Mouse (Mus musculus): ENCODE measurements around the gene Prdx2. TPM values are rescaled to one million over a fixed set of nuclear protein-coding genes. Genes with fewer than 3 reads are reported as not detected.

The Prdx2 gene
- polyA plus RNA-seq, 1 experiment from 2014 or later = 590 TPM

DNA sequence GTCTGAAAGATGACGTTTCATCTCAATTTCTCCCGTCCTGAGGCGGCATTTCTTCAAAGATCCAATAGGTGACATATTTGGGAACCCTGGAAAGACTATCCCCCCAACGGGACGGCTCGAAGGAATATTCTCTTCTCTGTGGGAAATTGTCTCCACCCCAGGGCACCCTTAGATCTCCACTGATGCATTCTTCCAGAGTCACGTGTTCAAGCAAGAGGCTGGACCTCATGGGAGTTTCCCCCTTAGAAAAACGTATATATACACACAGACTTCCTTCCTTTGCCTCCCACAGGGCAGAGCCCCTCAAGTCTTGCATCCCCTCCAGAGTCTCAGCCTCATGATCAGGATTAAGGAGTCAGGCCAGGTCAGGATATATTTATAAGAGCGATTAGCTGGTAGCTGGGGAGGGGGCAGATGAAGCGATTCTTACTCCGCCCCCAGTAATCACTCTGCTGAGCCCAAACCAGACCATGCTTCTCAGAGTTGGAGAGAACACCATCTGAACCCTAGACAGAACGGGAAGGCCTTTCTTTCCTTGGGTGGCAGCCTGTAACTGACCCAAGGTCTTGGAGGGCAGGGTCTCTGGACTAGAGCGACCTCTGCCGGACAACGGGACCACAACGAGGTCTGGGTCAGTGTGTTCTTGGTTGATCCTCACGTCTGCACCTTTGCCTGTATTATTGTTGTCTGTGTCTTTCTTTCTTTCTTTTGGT lies 22.7 kb upstream of the Prdx2 start, which contains the start of gene Rtbdn:
Gene Rtbdn, plus strand, starts transcription at position 464 of the 713 bp plus-strand sequence.
- Histone ChIP-seq H3K4me1 (ENCODE audit: control insufficient read depth, insufficient read depth, low read length) (peaks cover 13% of the 10 kb centered on the region), H3K27ac (ENCODE audit: low read length) (no peak within 1 kb of the TSS), H3K9ac (ENCODE audit: low read depth, low read length) (no peak within 1 kb of the TSS; the same call in 1 of the 2 replicates), H3K36me3 (ENCODE audit: control insufficient read depth, insufficient read depth, low read length) (no peaks in the 10 kb centered on the region), H3K4me2 (ENCODE audit: low read depth, low read length) (peak within 1 kb of the TSS; percentile 73), H3K27me3 (replicated peaks; ENCODE audit: control insufficient read depth, insufficient read depth, low read length) (peaks cover 52% of the 10 kb centered on the region), H3K9me3 (ENCODE audit: control insufficient read depth, low read length) (no peaks in the 10 kb centered on the region), H3K4me3 (ENCODE audit: low read length) (peak within 1 kb of the TSS; percentile 43)
- 0 out of 2 replicates have a peak, but pooled peaks have one; percentile 13 for ATAC-seq
- WGBS = 12% methylated on average over 17 of the region's 17 CpGs

DNA sequence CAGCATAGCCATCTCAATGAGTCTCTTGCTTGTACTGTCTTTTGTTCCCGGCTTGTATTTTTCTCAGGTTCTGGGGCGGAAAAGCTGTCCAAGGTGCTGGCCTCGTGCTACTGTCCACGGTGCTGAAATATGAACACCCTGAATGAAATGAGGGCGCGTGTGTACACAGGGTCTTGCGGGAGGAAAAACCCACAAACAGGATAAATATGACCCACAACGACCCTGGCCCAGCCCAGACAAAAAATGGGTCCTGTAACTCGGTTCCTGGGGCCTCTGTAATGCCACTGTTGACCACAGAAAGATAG lies 22.2 kb upstream of the Prdx2 start:
- Histone ChIP-seq H3K27ac (ENCODE audit: low read length) (no peak overlapping the region), H3K4me1 (ENCODE audit: control insufficient read depth, insufficient read depth, low read length) (peaks cover 13% of the 10 kb centered on the region), H3K4me3 (ENCODE audit: low read length) (no peak overlapping the region), H3K4me2 (ENCODE audit: low read depth, low read length) (no peak overlapping the region), H3K9me3 (ENCODE audit: control insufficient read depth, low read length) (no peaks in the 10 kb centered on the region), H3K36me3 (ENCODE audit: control insufficient read depth, insufficient read depth, low read length) (no peaks in the 10 kb centered on the region), H3K9ac (ENCODE audit: low read depth, low read length) (no peak overlapping the region), H3K27me3 (replicated peaks; ENCODE audit: control insufficient read depth, insufficient read depth, low read length) (peaks cover 52% of the 10 kb centered on the region)
- ATAC-seq = peak; percentile 38; the same call in 1 of the 2 replicates
- WGBS = 13% methylated on average over 9 of the region's 9 CpGs

DNA sequence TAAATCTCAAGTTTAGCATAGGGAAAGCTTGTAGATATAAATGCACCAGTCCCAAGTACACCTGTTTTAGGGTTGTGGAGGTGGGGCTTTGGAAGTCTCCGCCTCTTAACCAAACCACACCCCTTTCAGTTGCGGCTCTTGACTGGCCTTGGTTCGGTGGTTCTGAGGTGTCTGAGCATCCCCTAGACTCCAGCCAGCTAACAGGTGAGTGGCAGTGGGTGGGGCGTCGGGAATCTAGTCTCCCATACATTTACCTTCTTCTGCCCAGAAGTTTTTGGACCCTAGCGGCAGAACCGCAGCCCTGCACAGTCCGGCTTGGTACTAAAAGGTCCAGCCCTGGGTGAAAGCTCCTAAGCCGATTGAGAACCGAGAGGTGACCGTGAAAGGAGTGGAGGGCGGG lies 19.6 kb upstream of the Prdx2 start:
- Histone ChIP-seq H3K4me2 (ENCODE audit: low read depth, low read length) (no peak overlapping the region), H3K9ac (ENCODE audit: low read depth, low read length) (no peak overlapping the region)

DNA sequence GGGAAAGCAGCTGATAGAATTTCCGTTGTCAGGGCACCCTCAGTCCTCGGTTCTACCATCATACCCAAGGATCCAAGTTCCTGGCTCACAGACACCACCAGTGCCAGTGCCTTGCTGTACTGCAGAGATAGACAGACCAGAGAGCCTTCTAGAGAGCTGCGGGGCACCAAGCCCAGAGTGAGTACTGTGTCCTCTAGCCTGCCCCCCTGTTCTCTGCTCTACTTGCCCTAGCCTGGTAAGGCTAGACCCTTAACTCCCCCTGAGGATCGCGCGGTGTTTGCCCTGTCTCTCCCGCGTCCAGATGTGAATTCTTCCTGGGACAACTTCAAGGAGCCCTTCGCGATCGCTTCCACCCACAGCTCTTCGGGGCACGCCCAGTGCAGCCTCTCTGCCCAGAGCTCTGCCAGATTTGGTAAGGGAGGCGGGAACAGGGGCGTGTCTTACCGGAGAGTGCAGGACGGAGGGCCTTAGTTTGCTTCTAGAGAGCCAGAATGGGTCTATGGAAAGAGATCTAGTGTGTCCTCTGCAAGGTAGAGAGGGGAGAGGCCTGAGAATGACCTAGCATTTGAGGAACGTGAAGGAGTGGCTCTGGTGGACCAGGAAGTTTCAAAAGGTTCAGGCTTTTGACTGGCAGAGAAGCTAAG lies 16.7 kb upstream of the Prdx2 start:
- Histone ChIP-seq H3K4me2 (ENCODE audit: low read depth, low read length) (peak overlapping the region; percentile 37), H3K4me3 (ENCODE audit: low read length) (0 out of 2 replicates have a peak overlapping the region, but pooled peaks have one; percentile 11), H3K9me3 (ENCODE audit: control insufficient read depth, low read length) (no peaks in the 10 kb centered on the region), H3K9ac (ENCODE audit: low read depth, low read length) (no peak overlapping the region), H3K36me3 (ENCODE audit: control insufficient read depth, insufficient read depth, low read length) (no peaks in the 10 kb centered on the region; the same call in 1 of the 2 replicates), H3K4me1 (ENCODE audit: control insufficient read depth, insufficient read depth, low read length) (no peaks in the 10 kb centered on the region), H3K27ac (ENCODE audit: low read length) (no peak overlapping the region), H3K27me3 (replicated peaks; ENCODE audit: control insufficient read depth, insufficient read depth, low read length) (peaks cover 11% of the 10 kb centered on the region; the same call in 1 of the 2 replicates)
- peak; percentile 75 for ATAC-seq
- WGBS = 7% methylated on average over 18 of the region's 18 CpGs

More for the DNA sequence above, 19.6 kb upstream of the Prdx2 start:
- no peaks in the 10 kb centered on the region for H3K9me3 ChIP-seq (ENCODE audit: control insufficient read depth, low read length)
- H3K27me3 ChIP-seq (replicated peaks; ENCODE audit: control insufficient read depth, insufficient read depth, low read length) = peaks cover 36% of the 10 kb centered on the region
- H3K27ac ChIP-seq (ENCODE audit: low read length) = no peak overlapping the region
- no peak overlapping the region for H3K4me3 ChIP-seq (ENCODE audit: low read length)
- no peak for ATAC-seq
- no peaks in the 10 kb centered on the region for H3K36me3 ChIP-seq (ENCODE audit: control insufficient read depth, insufficient read depth, low read length)
- WGBS = 26% methylated on average over 12 of the region's 12 CpGs
- peaks cover 9% of the 10 kb centered on the region for H3K4me1 ChIP-seq (ENCODE audit: control insufficient read depth, insufficient read depth, low read length)

DNA sequence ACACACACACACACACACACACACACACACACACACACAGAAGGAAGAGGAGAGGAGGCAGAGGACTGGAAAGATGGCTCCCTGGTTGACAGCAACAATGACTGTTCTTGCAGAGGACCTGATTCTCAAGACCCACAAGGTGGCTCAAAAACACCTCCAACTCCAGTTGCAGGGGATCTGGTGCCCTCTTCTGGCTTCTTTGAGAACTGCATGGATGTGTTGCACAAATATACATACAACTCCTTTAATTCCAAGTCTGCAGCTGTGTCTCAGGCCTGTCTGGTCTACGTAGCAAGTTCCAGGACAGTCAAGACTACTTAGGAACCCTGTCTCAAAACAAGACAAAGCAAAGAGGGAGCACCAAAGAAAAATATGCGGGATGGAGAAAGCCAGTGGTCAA lies 12.6 kb upstream of the Prdx2 start:
- peaks cover 2% of the 10 kb centered on the region; the same call in 1 of the 2 replicates for H3K36me3 ChIP-seq (ENCODE audit: control insufficient read depth, insufficient read depth, low read length)
- no peak for ATAC-seq
- H3K27me3 ChIP-seq (replicated peaks; ENCODE audit: control insufficient read depth, insufficient read depth, low read length) = no peaks in the 10 kb centered on the region; the same call in 1 of the 2 replicates
- H3K27ac ChIP-seq (ENCODE audit: low read length) = no peak overlapping the region
- H3K4me1 ChIP-seq (ENCODE audit: control insufficient read depth, insufficient read depth, low read length) = no peaks in the 10 kb centered on the region
- no peak overlapping the region for H3K4me3 ChIP-seq (ENCODE audit: low read length)
- WGBS = 48% methylated on average over 2 of the region's 2 CpGs
- no peak overlapping the region for H3K4me2 ChIP-seq (ENCODE audit: low read depth, low read length)
- no peaks in the 10 kb centered on the region for H3K9me3 ChIP-seq (ENCODE audit: control insufficient read depth, low read length)
- no peak overlapping the region for H3K9ac ChIP-seq (ENCODE audit: low read depth, low read length)

DNA sequence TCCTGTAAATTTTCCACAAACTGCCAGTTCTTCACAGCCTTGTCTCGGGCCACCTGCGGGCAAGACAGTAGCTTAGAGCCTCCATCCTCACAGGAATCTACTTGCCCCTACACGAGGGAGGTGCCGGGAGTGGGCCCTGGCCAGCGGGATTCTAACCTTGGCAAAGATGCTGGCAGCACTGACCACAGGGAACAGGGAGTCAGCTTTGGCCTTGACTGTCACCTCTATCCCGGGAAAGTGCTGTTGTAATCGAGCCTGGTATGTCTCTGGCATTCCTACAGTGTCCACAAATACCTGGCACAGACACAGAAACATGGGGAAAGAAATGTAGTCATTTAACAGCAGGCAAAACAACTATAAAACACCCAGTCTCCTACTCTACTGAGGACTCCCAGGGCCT lies 9.6 kb upstream of the Prdx2 start:
- 91% methylated on average over 7 of the region's 7 CpGs for WGBS
- peaks cover 1% of the 10 kb centered on the region for H3K4me1 ChIP-seq (ENCODE audit: control insufficient read depth, insufficient read depth, low read length)
- peaks cover 4% of the 10 kb centered on the region; the same call in 1 of the 2 replicates for H3K36me3 ChIP-seq (ENCODE audit: control insufficient read depth, insufficient read depth, low read length)
- no peak overlapping the region for H3K4me2 ChIP-seq (ENCODE audit: low read depth, low read length)
- no peak overlapping the region for H3K27ac ChIP-seq (ENCODE audit: low read length)
- no peak for ATAC-seq
- no peak overlapping the region for H3K9ac ChIP-seq (ENCODE audit: low read depth, low read length)
- no peaks in the 10 kb centered on the region for H3K27me3 ChIP-seq (replicated peaks; ENCODE audit: control insufficient read depth, insufficient read depth, low read length)
- H3K4me3 ChIP-seq (ENCODE audit: low read length) = no peak overlapping the region
- no peaks in the 10 kb centered on the region for H3K9me3 ChIP-seq (ENCODE audit: control insufficient read depth, low read length)

DNA sequence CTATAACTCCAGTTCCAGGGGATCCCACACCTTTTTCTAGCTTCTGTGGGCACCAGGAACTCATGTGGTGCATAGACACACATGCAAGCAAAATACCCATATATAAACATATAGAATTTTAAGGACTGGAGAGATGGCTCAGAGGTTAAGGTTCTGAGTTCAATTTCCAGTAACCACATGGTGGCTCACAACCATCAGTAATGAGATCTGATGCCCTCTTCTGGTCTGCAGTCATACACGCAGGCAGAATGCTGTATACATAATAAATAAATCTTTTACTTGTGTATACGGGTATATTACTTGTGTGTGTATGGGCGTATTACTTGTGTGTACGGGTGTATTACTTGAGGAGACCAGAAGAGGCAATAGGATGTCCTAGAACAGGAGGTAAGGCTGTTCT lies 5.4 kb upstream of the Prdx2 start:
- no peak for ATAC-seq
- H3K9ac ChIP-seq (ENCODE audit: low read depth, low read length) = no peak overlapping the region

DNA sequence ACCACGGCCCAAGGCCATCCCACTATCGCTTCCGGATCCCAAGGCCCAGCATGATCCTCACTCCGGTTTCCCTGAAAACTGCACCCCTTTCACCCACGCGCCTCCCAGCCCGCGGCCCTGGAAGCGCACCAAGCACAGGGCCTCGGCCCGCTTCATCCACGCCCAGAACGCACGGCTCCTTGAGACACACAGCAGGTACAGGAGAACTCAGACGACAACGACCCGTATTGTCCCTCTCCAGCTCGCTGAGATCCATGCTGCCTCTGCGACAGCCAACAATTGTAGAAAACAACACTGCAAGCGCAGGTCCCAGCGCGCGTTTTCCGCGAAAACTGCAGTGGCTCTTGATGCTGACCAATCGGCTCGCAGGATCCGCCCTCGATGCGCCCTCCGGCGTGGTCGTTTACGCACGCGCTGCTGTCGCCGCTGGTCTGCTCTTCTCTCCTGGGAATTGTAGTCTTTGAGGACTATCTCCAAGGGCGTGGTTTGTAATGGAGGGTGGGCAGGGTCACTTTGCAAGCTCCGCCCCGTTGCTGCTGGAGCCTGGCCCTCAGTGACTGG lies 3.6 kb upstream of the Prdx2 start:
- H3K4me3 ChIP-seq (ENCODE audit: low read length) = peak overlapping the region; percentile 65
- H3K36me3 ChIP-seq (ENCODE audit: control insufficient read depth, insufficient read depth, low read length) = 0 out of 2 replicates have a peak, but pooled peaks cover 4% of the 10 kb centered on the region
- H3K27ac ChIP-seq (ENCODE audit: low read length) = peak overlapping the region; percentile 72
- no peaks in the 10 kb centered on the region for H3K9me3 ChIP-seq (ENCODE audit: control insufficient read depth, low read length)
- WGBS = under 1% methylated on average over 41 of the region's 41 CpGs
- H3K27me3 ChIP-seq (replicated peaks; ENCODE audit: control insufficient read depth, insufficient read depth, low read length) = no peaks in the 10 kb centered on the region
- H3K9ac ChIP-seq (ENCODE audit: low read depth, low read length) = peak overlapping the region; percentile 77
- H3K4me1 ChIP-seq (ENCODE audit: control insufficient read depth, insufficient read depth, low read length) = peaks cover 26% of the 10 kb centered on the region
- H3K4me2 ChIP-seq (ENCODE audit: low read depth, low read length) = peak overlapping the region; percentile 93
- ATAC-seq = peak; percentile 89

More for the DNA sequence above, 5.4 kb upstream of the Prdx2 start:
- Histone ChIP-seq H3K27me3 (replicated peaks; ENCODE audit: control insufficient read depth, insufficient read depth, low read length) (no peaks in the 10 kb centered on the region), H3K36me3 (ENCODE audit: control insufficient read depth, insufficient read depth, low read length) (0 out of 2 replicates have a peak, but pooled peaks cover 4% of the 10 kb centered on the region), H3K4me2 (ENCODE audit: low read depth, low read length) (no peak overlapping the region), H3K9me3 (ENCODE audit: control insufficient read depth, low read length) (no peaks in the 10 kb centered on the region), H3K4me3 (ENCODE audit: low read length) (no peak overlapping the region), H3K27ac (ENCODE audit: low read length) (no peak overlapping the region), H3K4me1 (ENCODE audit: control insufficient read depth, insufficient read depth, low read length) (peaks cover 21% of the 10 kb centered on the region)
- 84% methylated on average over 4 of the region's 4 CpGs for WGBS

DNA sequence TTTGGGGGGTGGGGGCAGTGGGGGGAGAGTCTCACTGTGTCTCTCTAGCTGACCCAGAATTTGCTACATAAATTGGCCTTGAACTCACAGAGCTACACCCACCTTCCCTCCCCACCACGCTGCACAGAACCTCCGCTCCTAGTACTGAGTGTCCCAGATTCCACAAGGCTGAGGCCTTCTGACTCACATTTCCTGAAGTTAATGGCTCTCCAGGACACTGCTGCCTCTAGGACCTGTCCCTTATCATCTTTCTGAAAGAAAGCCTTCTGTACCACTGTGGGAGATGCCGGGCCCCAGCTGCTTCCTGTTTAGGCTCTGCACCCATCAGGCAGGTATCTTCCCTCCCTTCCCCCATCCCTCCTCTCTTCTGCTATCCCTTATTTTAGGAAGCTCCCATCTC lies 2.8 kb upstream of the Prdx2 start:
- Histone ChIP-seq H3K4me2 (ENCODE audit: low read depth, low read length) (no peak overlapping the region; the same call in 1 of the 2 replicates), H3K9me3 (ENCODE audit: control insufficient read depth, low read length) (no peaks in the 10 kb centered on the region), H3K27ac (ENCODE audit: low read length) (peak overlapping the region; percentile 50), H3K9ac (ENCODE audit: low read depth, low read length) (peak overlapping the region; percentile 11; the same call in 1 of the 2 replicates), H3K27me3 (replicated peaks; ENCODE audit: control insufficient read depth, insufficient read depth, low read length) (no peaks in the 10 kb centered on the region), H3K4me1 (ENCODE audit: control insufficient read depth, insufficient read depth, low read length) (peaks cover 31% of the 10 kb centered on the region), H3K36me3 (ENCODE audit: control insufficient read depth, insufficient read depth, low read length) (0 out of 2 replicates have a peak, but pooled peaks cover 3% of the 10 kb centered on the region), H3K4me3 (ENCODE audit: low read length) (no peak overlapping the region)
- ATAC-seq = no peak
- WGBS = 33% methylated on average over 3 of the region's 3 CpGs

Measured in intestine, embryonic 16.5 days (tissue).